Mouse (Mus musculus): ENCODE data around the gene Zfp30.

DNA sequence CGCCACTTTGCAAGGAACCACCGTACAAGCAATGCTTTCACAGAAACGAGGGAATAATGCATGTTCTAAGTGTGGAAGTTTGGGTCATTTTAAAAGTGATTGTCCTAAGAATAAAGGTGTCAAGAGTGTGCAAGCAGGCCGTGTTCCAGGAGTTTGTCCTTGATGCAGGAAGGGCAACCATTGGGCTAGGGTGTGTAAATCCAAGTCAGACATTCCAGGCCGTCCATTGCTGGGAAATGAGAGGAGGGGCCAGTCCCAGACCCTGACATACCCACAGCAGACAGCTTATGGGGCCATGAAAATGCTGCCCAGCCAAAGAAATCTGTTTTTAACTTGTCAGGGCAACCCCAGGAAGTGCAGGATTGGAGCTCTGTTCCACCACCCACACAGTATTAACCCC lies 23.2 kb downstream of the Zfp30 start:
- TF ChIP-seq MYOD1 (IDR thresholded peaks at IDR 0.05; ENCODE audit: control insufficient read depth in 1 of 3, insufficient read length in 2 of 3, low read depth in 2 of 3) (no peak), POLR2A (IDR thresholded peaks at IDR 0.05; ENCODE audit: insufficient read length, low read depth) (no peak), E2F4 (IDR thresholded peaks at IDR 0.05; ENCODE audit: insufficient read depth) (no peak), MAX (IDR thresholded peaks at IDR 0.05; ENCODE audit: low read depth) (no peak), CEBPB (IDR thresholded peaks at IDR 0.05; ENCODE audit: insufficient read depth, poor library complexity, severe bottlenecking) (no peak), TCF12 (IDR thresholded peaks at IDR 0.05; ENCODE audit: insufficient read depth, poor library complexity, severe bottlenecking) (no peak)

All from myocyte (in vitro differentiated cells).